Mouse (Mus musculus) MEL (cell line): ENCODE results near the gene Dpf2. TPM values are rescaled to one million over a fixed set of nuclear protein-coding genes. Genes with fewer than 3 reads are reported as not detected.
A peak's percentile ranks its signal among the peaks of the same experiment; 100 is the strongest.

ENCODE experiments used
- BHLHE40 ChIP-seq: IDR thresholded peaks from 2 replicates; pipeline ENCODE4 v1.6.1; 2012; ENCODE audit warnings: low read depth, mild to moderate bottlenecking, inconsistent platforms, low read length, improper control_type of control experiment, borderline replicate concordance
- CHD1 ChIP-seq: IDR thresholded peaks from 2 replicates; pipeline ENCODE4 v1.6.1; 2012; ENCODE audit warnings: low read depth, mild to moderate bottlenecking, inconsistent platforms, low read length, improper control_type of control experiment
- CHD2 ChIP-seq: IDR thresholded peaks from 2 replicates; pipeline ENCODE4 v1.6.1; 2011; ENCODE audit warnings: low read length, improper control_type of control experiment
- CTCF ChIP-seq, 3 experiments: IDR thresholded peaks in 2 of 3; conservative IDR thresholded peaks in 1 of 3; 2 replicates each; pipeline ENCODE4 v1.5.1; 2011 to 2012; ENCODE audit warnings: low read length in 3 of 3, low read depth in 2 of 3, mild to moderate bottlenecking in 2 of 3, improper control_type of control experiment in 1 of 3, inconsistent platforms in 1 of 3, mixed read lengths in 1 of 3, moderate library complexity in 1 of 3; ENCODE audit not compliant: control insufficient read depth in 1 of 3, insufficient read depth in 1 of 3, poor library complexity in 1 of 3, severe bottlenecking in 1 of 3
- EP300 ChIP-seq, 2 experiments: IDR thresholded peaks; 2 replicates each; pipeline ENCODE4 v1.6.1; 2011; ENCODE audit warnings: improper control_type of control experiment in 2 of 2, low read length in 2 of 2, low read depth in 1 of 2, mild to moderate bottlenecking in 1 of 2
- JUND ChIP-seq: IDR thresholded peaks from 2 replicates; pipeline ENCODE4 v1.6.1; 2011; ENCODE audit warnings: low read depth, mild to moderate bottlenecking, improper control_type of control experiment, low read length
- KAT2A ChIP-seq: conservative IDR thresholded peaks from 2 replicates; pipeline ENCODE4 v1.6.1; 2012; ENCODE audit warnings: low read depth, low read length, improper control_type of control experiment, inconsistent platforms
- MAFK ChIP-seq: IDR thresholded peaks from 2 replicates; pipeline ENCODE4 v1.6.1; 2011; ENCODE audit warnings: low read depth, mild to moderate bottlenecking, low read length, improper control_type of control experiment, borderline replicate concordance
- MAX ChIP-seq: IDR thresholded peaks from 2 replicates; pipeline ENCODE4 v1.6.1; 2011; ENCODE audit warnings: low read length, improper control_type of control experiment
- MAZ ChIP-seq: IDR thresholded peaks from 2 replicates; pipeline ENCODE4 v1.6.1; 2012; ENCODE audit warnings: low read depth, mild to moderate bottlenecking, inconsistent platforms, low read length, improper control_type of control experiment
- MYB ChIP-seq: IDR thresholded peaks from 2 replicates; pipeline ENCODE4 v1.6.1; 2011; ENCODE audit warnings: mild to moderate bottlenecking, low read depth, low read length, improper control_type of control experiment
- MYC ChIP-seq: IDR thresholded peaks from 2 replicates; pipeline ENCODE4 v1.6.1; 2011; ENCODE audit warnings: low read depth, mild to moderate bottlenecking, low read length, improper control_type of control experiment, moderate library complexity
- RAD21 ChIP-seq: IDR thresholded peaks from 2 replicates; pipeline ENCODE4 v1.6.1; 2011; ENCODE audit warnings: mild to moderate bottlenecking, low read depth, low read length, improper control_type of control experiment
- RCOR1 ChIP-seq: IDR thresholded peaks from 2 replicates; pipeline ENCODE4 v1.6.1; 2012; ENCODE audit warnings: low read depth, mild to moderate bottlenecking, inconsistent platforms, low read length, improper control_type of control experiment
- TBP ChIP-seq: IDR thresholded peaks from 2 replicates; pipeline ENCODE4 v1.8.0; 2011; ENCODE audit warnings: low read depth, low read length, improper control_type of control experiment
- USF1 ChIP-seq: IDR thresholded peaks from 2 replicates; pipeline ENCODE4 v1.6.1; 2014; ENCODE audit warnings: low read depth, mild to moderate bottlenecking, inconsistent platforms, low read length, improper control_type of control experiment, moderate library complexity
- USF2 ChIP-seq, 2 experiments: IDR thresholded peaks; 2 replicates each; pipeline ENCODE4 v1.6.1; 2011 to 2012; ENCODE audit warnings: improper control_type of control experiment in 2 of 2, low read length in 2 of 2, borderline replicate concordance in 1 of 2, inconsistent platforms in 1 of 2, low read depth in 1 of 2, mild to moderate bottlenecking in 1 of 2; ENCODE audit not compliant: insufficient read depth in 1 of 2
- ZMIZ1 ChIP-seq: IDR thresholded peaks from 2 replicates; pipeline ENCODE4 v1.6.1; 2012; ENCODE audit warnings: low read depth, mild to moderate bottlenecking, inconsistent platforms, low read length, improper control_type of control experiment, moderate library complexity
- ZNF384 ChIP-seq: IDR thresholded peaks from 2 replicates; pipeline ENCODE4 v1.6.1; 2012; ENCODE audit warnings: low read depth, mild to moderate bottlenecking, inconsistent platforms, low read length, improper control_type of control experiment
- polyA plus RNA-seq, 2 experiments: library from polyadenylated mRNA; stranded (reverse) in 1 of 2; unstranded in 1 of 2; fragments of >175 nt in 1 of 2; fragments of >200 nt in 1 of 2; gene quantifications; 2 replicates each; pipeline versions ENCODE4 v1.2.1 to v1.2.4; 2012; ENCODE audit warnings: low replicate concordance in 2 of 2, low read depth in 1 of 2; ENCODE audit not compliant: insufficient read length in 2 of 2, insufficient read depth in 1 of 2, missing spikeins in 1 of 2
- total RNA-seq: library from RNA; depleted of rRNA; stranded (reverse); fragments of 300-350 nt; gene quantifications from 2 replicates; pipeline ENCODE4 v1.2.3, GENCODE M21; 2012; rRNA removed

Gene Dpf2
- total and polyA plus RNA-seq, 3 experiments: 58.6 to 166 (median 133) TPM

DNA sequence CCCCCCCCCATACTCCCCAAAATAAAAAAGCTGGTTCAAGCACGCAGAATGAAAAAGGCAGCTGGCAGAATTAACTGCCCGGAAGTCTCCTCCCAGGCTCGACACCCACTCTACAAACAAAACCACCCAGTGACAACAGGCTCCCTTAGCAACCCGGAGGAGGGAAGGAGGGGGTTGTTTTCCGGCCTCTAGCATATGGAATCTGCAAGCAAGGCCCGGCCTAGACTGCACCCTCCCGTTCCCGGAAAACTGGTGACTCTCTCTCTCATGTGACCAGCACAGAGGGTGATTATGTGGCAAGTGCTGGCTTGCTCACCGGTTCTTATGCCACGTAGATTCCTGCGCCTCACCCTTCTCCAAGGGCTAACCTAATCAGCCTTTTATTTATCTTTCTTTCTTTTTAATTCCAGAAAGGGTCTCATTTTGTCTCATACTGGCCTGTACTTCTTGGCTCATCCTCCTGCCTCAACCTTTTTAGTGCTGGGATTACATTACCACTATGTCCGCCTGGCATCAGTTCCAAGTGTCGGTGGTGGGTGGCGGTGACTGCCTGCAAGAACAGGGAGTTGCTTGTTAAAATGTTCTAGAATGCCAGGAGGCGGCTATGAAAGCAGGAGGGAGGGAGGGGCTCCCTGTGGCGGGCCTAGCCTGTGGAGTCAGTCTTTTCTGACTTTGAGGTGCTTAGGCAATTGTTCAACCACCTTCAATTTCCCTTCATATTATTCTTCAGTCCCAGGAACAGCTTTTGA lies 66.1 kb downstream of the Dpf2 start (continued):
- TF ChIP-seq MYC (peak; percentile 74; the same call in 1 of the 2 replicates), KAT2A (no peak; the same call in 1 of the 2 replicates), CHD2 (no peak), RAD21 (no peak), BHLHE40 (peak; percentile 88), RCOR1 (no peak), USF1 (peak; percentile 91), MAX (peak; percentile 67; the same call in 1 of the 2 replicates), TBP (peak; percentile 85), USF2 (IDR thresholded peaks at IDR 0.05; ENCODE audit: borderline replicate concordance in 1 of 2, insufficient read depth in 1 of 2, low read depth in 1 of 2, low read length in 2 of 2) (peak in 1 of 2 experiments; percentile 59; a peak in 1 of 4 replicates), ZNF384 (peak; percentile 48; the same call in 1 of the 2 replicates), JUND (no peak), MAFK (no peak), MYB (peak; percentile 19; the same call in 1 of the 2 replicates), CTCF (IDR thresholded peaks at IDR 0.05 in 2 of 3, conservative IDR thresholded peaks at IDR 0.05 in 1 of 3; ENCODE audit: control insufficient read depth in 1 of 3, insufficient read depth in 1 of 3, low read depth in 2 of 3, low read length in 3 of 3, poor library complexity in 1 of 3, severe bottlenecking in 1 of 3) (no peak), EP300 (IDR thresholded peaks at IDR 0.05; ENCODE audit: low read depth in 1 of 2, low read length in 2 of 2) (peak; percentile 12 to 77; a peak in 3 of 4 replicates), CHD1 (peak; percentile 81; the same call in 1 of the 2 replicates), MAZ (peak; percentile 93), ZMIZ1 (peak; percentile 50; the same call in 1 of the 2 replicates)

Other genes with a start within 250 kb of the Dpf2 start
Only the 30 nearest of the 31 such genes appear.
- gene Map3k11, start 224.3 kb downstream of the Dpf2 start, total RNA-seq: 17.9 and 22.5 TPM in 2 replicates
- gene Map3k11, start 224.3 kb downstream of the Dpf2 start, polyA plus RNA-seq: 10 to 100 TPM in 1 of 2 experiments, not detected in 1; 38.3 TPM
- 25.3 and 26.8 TPM in 2 replicates for gene Pcnx3, start 224.1 kb downstream of the Dpf2 start, total RNA-seq
- 10 to 100 TPM in 1 of 2 experiments, not detected in 1; 76.4 TPM for gene Pcnx3, start 224.1 kb downstream of the Dpf2 start, polyA plus RNA-seq
- 0.16 and 0.23 TPM in 2 replicates for gene Kcnk7, start 208.6 kb downstream of the Dpf2 start, total RNA-seq
- under 1 TPM in 1 of 2 experiments, not detected in 1; 0.60 TPM for gene Kcnk7, start 208.6 kb downstream of the Dpf2 start, polyA plus RNA-seq
- gene Ehbp1l1, start 186.7 kb downstream of the Dpf2 start, total RNA-seq: 60.6 and 63.2 TPM in 2 replicates
- gene Ehbp1l1, start 186.7 kb downstream of the Dpf2 start, polyA plus RNA-seq: 100 to 1,000 TPM in 1 of 2 experiments, 10 to 100 TPM in 1; 77.3 to 113 TPM
- 29.6 and 35.9 TPM in 2 replicates for gene Fam89b, start 183.4 kb downstream of the Dpf2 start, total RNA-seq
- gene Fam89b, start 183.4 kb downstream of the Dpf2 start, polyA plus RNA-seq: 10 to 100 TPM in 1 of 2 experiments, not detected in 1; 60.2 TPM
- 0.39 TPM in 1 of 2 replicates, not detected in the other for gene Ltbp3, start 172.1 kb downstream of the Dpf2 start, total RNA-seq
- gene Ltbp3, start 172.1 kb downstream of the Dpf2 start, polyA plus RNA-seq: not detected
- 35.5 and 36.0 TPM in 2 replicates for gene Scyl1, start 141.6 kb downstream of the Dpf2 start, total RNA-seq
- 10 to 100 TPM in 1 of 2 experiments, not detected in 1; 64.1 TPM for gene Scyl1, start 141.6 kb downstream of the Dpf2 start, polyA plus RNA-seq
- 20.8 and 22.8 TPM in 2 replicates for gene Frmd8, start 37.7 kb downstream of the Dpf2 start, total RNA-seq
- gene Frmd8, start 37.7 kb downstream of the Dpf2 start, polyA plus RNA-seq: 10 to 100 TPM in 1 of 2 experiments, not detected in 1; 34.4 TPM
- 20.7 and 23.5 TPM in 2 replicates for gene Slc25a45, start 35.2 kb downstream of the Dpf2 start, total RNA-seq
- 10 to 100 TPM in 1 of 2 experiments, not detected in 1; 30.7 TPM for gene Slc25a45, start 35.2 kb downstream of the Dpf2 start, polyA plus RNA-seq
- 1.9 and 2.1 TPM in 2 replicates for gene Tigd3, start 18.9 kb downstream of the Dpf2 start, total RNA-seq
- 1 to 10 TPM in 1 of 2 experiments, not detected in 1; 2.2 TPM for gene Tigd3, start 18.9 kb downstream of the Dpf2 start, polyA plus RNA-seq
- gene Cdc42ep2, start 11.8 kb upstream of the Dpf2 start, total RNA-seq: 0.75 and 1.1 TPM in 2 replicates
- 1 to 10 TPM in 1 of 2 experiments, not detected in 1; 1.7 TPM for gene Cdc42ep2, start 11.8 kb upstream of the Dpf2 start, polyA plus RNA-seq
- gene Pola2, start 51.2 kb upstream of the Dpf2 start, total RNA-seq: 75.3 and 77.3 TPM in 2 replicates
- 100 to 1,000 TPM in 1 of 2 experiments, 10 to 100 TPM in 1; 99.4 to 126 TPM for gene Pola2, start 51.2 kb upstream of the Dpf2 start, polyA plus RNA-seq
- not detected in 2 replicates for gene Slc22a20, start 73.1 kb upstream of the Dpf2 start, total RNA-seq
- gene Slc22a20, start 73.1 kb upstream of the Dpf2 start, polyA plus RNA-seq: not detected
- 42.5 and 43.4 TPM in 2 replicates for gene Capn1, start 102.9 kb upstream of the Dpf2 start, total RNA-seq
- gene Capn1, start 102.9 kb upstream of the Dpf2 start, polyA plus RNA-seq: 10 to 100 TPM in 1 of 2 experiments, not detected in 1; 75.2 TPM
- gene Syvn1, start 133.6 kb upstream of the Dpf2 start, total RNA-seq: 12.5 and 14.3 TPM in 2 replicates
- gene Syvn1, start 133.6 kb upstream of the Dpf2 start, polyA plus RNA-seq: 10 to 100 TPM in 1 of 2 experiments, not detected in 1; 55.0 TPM
- 65.1 and 81.6 TPM in 2 replicates for gene Mrpl49, start 144.8 kb upstream of the Dpf2 start, total RNA-seq
- 10 to 100 TPM in 1 of 2 experiments, not detected in 1; 98.7 TPM for gene Mrpl49, start 144.8 kb upstream of the Dpf2 start, polyA plus RNA-seq
- gene Fau, start 144.8 kb upstream of the Dpf2 start, total RNA-seq: 2,020 and 2,413 TPM in 2 replicates
- gene Fau, start 144.8 kb upstream of the Dpf2 start, polyA plus RNA-seq: 1,000 to 10,000 TPM in 1 of 2 experiments, not detected in 1; 2,967 TPM
- gene Znhit2, start 148.2 kb upstream of the Dpf2 start, total RNA-seq: 26.3 and 37.3 TPM in 2 replicates
- 10 to 100 TPM in 1 of 2 experiments, not detected in 1; 27.0 TPM for gene Znhit2, start 148.2 kb upstream of the Dpf2 start, polyA plus RNA-seq
- 7.6 and 8.0 TPM in 2 replicates for gene Tm7sf2, start 155.4 kb upstream of the Dpf2 start, total RNA-seq
- 10 to 100 TPM in 1 of 2 experiments, not detected in 1; 13.1 TPM for gene Tm7sf2, start 155.4 kb upstream of the Dpf2 start, polyA plus RNA-seq
- 29.4 and 30.9 TPM in 2 replicates for gene Vps51, start 164.2 kb upstream of the Dpf2 start, total RNA-seq
- gene Vps51, start 164.2 kb upstream of the Dpf2 start, polyA plus RNA-seq: 10 to 100 TPM in 1 of 2 experiments, not detected in 1; 60.5 TPM
- not detected in 2 replicates for gene Tmem262, start 167.0 kb upstream of the Dpf2 start, total RNA-seq
- gene Tmem262, start 167.0 kb upstream of the Dpf2 start, polyA plus RNA-seq: under 1 TPM in 1 of 2 experiments, not detected in 1; 0.18 TPM
- 0.42 and 0.65 TPM in 2 replicates for gene Gm28374, start 169.2 kb upstream of the Dpf2 start, total RNA-seq
- gene Gm28374, start 169.2 kb upstream of the Dpf2 start, polyA plus RNA-seq: under 1 TPM in 1 of 2 experiments, not detected in 1; 0.46 TPM
- 36.6 and 40.1 TPM in 2 replicates for gene Zfpl1, start 171.9 kb upstream of the Dpf2 start, total RNA-seq
- 10 to 100 TPM in 1 of 2 experiments, not detected in 1; 56.4 TPM for gene Zfpl1, start 171.9 kb upstream of the Dpf2 start, polyA plus RNA-seq
- gene Cdca5, start 172.0 kb upstream of the Dpf2 start, total RNA-seq: 41.1 and 48.5 TPM in 2 replicates
- gene Cdca5, start 172.0 kb upstream of the Dpf2 start, polyA plus RNA-seq: 10 to 100 TPM in 1 of 2 experiments, not detected in 1; 56.5 TPM
- 0.39 and 0.49 TPM in 2 replicates for gene AC131692.1, start 181.4 kb upstream of the Dpf2 start, total RNA-seq
- 1 to 10 TPM in 1 of 2 experiments, not detected in 1; 2.9 TPM for gene AC131692.1, start 181.4 kb upstream of the Dpf2 start, polyA plus RNA-seq
- gene Naaladl1, start 192.8 kb upstream of the Dpf2 start, total RNA-seq: 0.20 and 0.35 TPM in 2 replicates
- 1 to 10 TPM in 1 of 2 experiments, not detected in 1; 1.7 TPM for gene Naaladl1, start 192.8 kb upstream of the Dpf2 start, polyA plus RNA-seq
- gene Sac3d1, start 205.6 kb upstream of the Dpf2 start, total RNA-seq: 34.0 and 44.4 TPM in 2 replicates
- gene Sac3d1, start 205.6 kb upstream of the Dpf2 start, polyA plus RNA-seq: 10 to 100 TPM in 1 of 2 experiments, not detected in 1; 49.3 TPM
- 14.9 and 20.4 TPM in 2 replicates for gene Snx15, start 215.3 kb upstream of the Dpf2 start, total RNA-seq
- 10 to 100 TPM in 1 of 2 experiments, not detected in 1; 35.3 TPM for gene Snx15, start 215.3 kb upstream of the Dpf2 start, polyA plus RNA-seq
- 0.19 TPM in 1 of 2 replicates, not detected in the other for gene Batf2, start 228.0 kb upstream of the Dpf2 start, total RNA-seq
- under 1 TPM in 1 of 2 experiments, not detected in 1; 0.60 TPM for gene Batf2, start 228.0 kb upstream of the Dpf2 start, polyA plus RNA-seq
- gene Arl2, start 228.5 kb upstream of the Dpf2 start, total RNA-seq: 47.2 and 53.8 TPM in 2 replicates
- gene Arl2, start 228.5 kb upstream of the Dpf2 start, polyA plus RNA-seq: 100 to 1,000 TPM in 1 of 2 experiments, not detected in 1; 111 TPM